Mouse (Mus musculus) adrenal gland, postnatal 4 days (tissue): ENCODE results near the gene Atp5j2. TPM values are rescaled to one million over a fixed set of nuclear protein-coding genes. Genes with fewer than 3 reads are reported as not detected.
A peak's percentile ranks its signal among the peaks of the same experiment; 100 is the strongest.
"Not testable (repeated sequence)": the region's sequence is repeated elsewhere in the genome, so short reads cannot be mapped to it uniquely, and the experiment has no call there.

ENCODE experiments used
- DNase-seq, 2 experiments: peaks; one replicate each; pipeline ENCODE4 v3.0.0; 2021 to 2022; ENCODE audit warnings: low spot score in 2 of 2, mixed read lengths in 2 of 2
- long read RNA-seq, 2 experiments: library from polyadenylated mRNA; stranded (forward); transcript quantifications; one replicate each; pipeline ENCODE4 v2.0.0; 2021
- total RNA-seq, 2 experiments: library from RNA; stranded (reverse); gene quantifications; 2 replicates each; pipeline ENCODE4 v1.2.3; 2021

Gene Atp5j2
- total RNA-seq, result 100 to 1,000 TPM; 367 to 390 TPM
- long read RNA-seq, experiment 1, transcript Atp5j2-202 (4 exons, 955 nt), result major isoform, 427 of 465 reads
- long read RNA-seq, experiment 1, partial matches to known transcripts, result 25 of 465 reads
- long read RNA-seq, experiment 1, other reads (novel, unspliced or antisense), result 12 of 465 reads
- long read RNA-seq, experiment 2, transcript Atp5j2-202 (4 exons, 955 nt), result major isoform, 262 of 322 reads
- long read RNA-seq, experiment 2, partial matches to known transcripts, result 56 of 322 reads
- long read RNA-seq, experiment 2, other reads (novel, unspliced or antisense), result 3 of 322 reads

DNA sequence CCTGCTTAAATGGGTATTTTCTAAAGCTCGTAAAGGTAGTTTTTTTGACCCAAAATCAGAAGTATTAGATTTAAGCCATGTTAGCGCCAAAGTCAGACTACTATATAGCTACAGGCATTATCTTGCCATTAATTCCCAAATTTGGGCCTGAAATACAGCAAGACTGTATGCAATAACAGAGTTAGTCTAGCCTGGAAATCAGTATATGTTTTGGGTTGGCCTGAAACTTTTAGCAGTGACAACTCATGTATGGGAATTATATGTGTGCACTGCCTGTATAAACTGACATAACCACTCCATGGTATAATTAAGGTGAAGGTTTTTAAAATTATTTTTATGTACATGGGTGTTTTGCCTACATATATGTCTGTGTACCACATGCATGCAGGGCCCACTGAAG lies at the start of gene Atp5j2:
Gene Atp5j2 (minus strand): TSS at position 101 of the 400 bp plus-strand sequence.
- no peak for DNase-seq

DNA sequence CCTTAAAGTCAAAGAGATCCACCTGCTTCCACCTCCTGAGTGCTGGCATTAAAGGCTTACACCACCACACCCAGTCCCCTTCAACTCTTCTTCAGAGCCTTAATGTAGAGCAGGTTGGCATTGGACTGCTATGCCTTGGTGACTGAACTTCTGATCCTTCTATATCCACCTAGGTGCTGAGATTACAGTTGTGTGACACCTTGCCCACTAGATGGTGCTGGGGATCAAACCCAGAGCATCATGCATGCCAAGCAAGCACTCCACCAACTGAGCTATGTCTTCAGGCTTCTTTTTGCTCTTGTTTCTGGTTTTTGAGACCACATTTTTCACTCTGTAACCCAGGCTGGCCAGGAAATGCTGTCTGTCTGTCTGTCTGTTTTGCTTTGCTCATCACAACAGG lies 42.8 kb upstream of the Atp5j2 start:
- DNase-seq, result no peak

- DNase-seq, result no peak
Measured at GRCm38 (mm10) chr5:145231893-145232411, 40.1 kb upstream of the Atp5j2 start.

DNA sequence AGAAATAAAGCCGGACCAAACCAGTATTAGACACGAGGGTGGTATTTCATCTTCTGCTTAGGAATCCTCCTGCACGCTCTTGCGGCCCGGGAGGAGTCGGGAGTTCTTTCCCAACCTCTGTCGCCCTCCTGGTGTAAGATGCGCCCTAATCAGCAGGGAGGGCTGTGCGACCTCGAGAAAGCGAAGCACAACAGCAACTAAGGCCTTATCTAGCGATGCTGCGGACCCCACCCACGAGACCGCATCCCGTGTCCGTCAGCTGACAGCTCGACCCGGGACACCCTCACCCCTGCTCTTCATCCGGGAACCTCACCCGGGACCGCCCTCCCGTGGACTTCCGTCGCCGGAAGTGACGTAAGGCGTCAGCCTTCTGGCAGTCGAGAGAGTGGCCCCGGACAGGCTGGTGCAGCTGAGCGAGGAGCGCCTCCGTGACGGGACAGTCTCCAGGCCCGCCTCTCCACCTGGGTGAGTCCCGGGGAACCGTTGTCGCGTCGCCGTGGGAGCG lies 39.6 kb upstream of the Atp5j2 start, which contains the start of gene Zfp655:
Gene Zfp655 (plus strand): TSS at position 349 of the 505 bp plus-strand sequence.
- DNase-seq, result peak; percentile 88 to 94

DNA sequence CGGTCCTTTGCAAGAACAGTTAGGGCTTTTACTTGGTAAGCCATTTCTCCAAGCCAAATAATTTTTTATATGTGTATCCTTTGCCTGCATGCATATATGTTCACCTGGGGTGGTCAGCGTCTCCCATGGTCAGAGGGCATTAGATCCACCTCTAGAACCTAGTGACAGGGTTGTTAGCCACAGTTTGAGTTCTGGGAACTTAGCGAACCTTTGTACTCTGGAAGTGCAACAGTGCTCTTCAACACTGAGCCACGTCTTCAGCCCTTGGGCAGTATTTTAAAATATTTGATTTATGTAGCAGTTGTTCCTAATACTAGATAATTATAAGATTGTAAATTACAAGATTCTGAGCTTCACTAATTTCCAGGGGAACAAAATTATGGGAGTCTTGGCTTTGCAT lies 38.8 kb upstream of the Atp5j2 start:
- no peak for DNase-seq

DNA sequence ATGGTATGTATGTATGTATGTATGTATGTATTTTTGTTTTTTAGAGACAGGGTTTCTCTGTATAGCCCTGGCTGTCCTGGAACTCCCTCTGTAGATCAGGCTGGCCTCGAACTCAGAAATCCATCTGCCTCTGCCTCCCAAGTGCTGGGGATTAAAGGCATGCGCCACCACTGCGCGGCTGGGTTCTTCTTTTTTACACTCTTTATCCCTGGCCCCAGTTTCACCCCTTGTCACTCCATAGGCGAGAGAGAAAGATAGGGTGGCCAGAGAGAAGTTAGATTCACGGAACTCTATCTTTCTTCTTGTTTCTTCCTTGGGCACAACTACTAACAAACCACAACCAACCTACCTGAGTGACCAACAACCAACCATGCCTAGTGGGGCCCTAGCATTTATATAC lies 37.4 kb upstream of the Atp5j2 start:
- not testable (repeated sequence) for DNase-seq

- DNase-seq, result no peak
Measured at GRCm38 (mm10) chr5:145226453-145226852, 34.6 kb upstream of the Atp5j2 start.

GRCm38 (mm10) chr5:145223395-145223794 lies 31.5 kb upstream of the Atp5j2 start:
- no peak for DNase-seq

GRCm38 (mm10) chr5:145222840-145223239 lies 31.0 kb upstream of the Atp5j2 start:
- DNase-seq, result no peak

DNA sequence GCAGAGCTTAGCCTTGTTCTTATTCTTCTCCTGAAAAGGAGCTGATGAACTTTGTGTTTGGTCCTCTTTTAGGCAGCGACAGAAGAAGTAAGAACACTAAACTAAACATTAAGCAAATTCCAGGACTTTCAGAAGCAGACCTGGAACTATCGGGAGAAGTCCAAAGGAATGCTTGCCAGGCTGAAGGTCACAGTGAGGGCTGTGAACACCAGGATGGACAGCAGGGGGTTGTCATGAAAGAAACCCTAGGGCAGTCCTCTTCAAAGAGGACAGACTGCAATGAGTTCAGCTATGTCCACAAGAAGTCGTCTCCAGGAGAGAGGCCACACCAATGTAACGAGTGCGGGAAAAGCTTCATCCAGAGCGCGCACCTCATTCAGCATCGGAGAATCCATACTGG lies 28.1 kb upstream of the Atp5j2 start:
- DNase-seq, result no peak

GRCm38 (mm10) chr5:145218671-145219070 lies 26.8 kb upstream of the Atp5j2 start:
- no peak for DNase-seq

- no peak for DNase-seq
Measured at GRCm38 (mm10) chr5:145218206-145218605, 26.3 kb upstream of the Atp5j2 start.

DNA sequence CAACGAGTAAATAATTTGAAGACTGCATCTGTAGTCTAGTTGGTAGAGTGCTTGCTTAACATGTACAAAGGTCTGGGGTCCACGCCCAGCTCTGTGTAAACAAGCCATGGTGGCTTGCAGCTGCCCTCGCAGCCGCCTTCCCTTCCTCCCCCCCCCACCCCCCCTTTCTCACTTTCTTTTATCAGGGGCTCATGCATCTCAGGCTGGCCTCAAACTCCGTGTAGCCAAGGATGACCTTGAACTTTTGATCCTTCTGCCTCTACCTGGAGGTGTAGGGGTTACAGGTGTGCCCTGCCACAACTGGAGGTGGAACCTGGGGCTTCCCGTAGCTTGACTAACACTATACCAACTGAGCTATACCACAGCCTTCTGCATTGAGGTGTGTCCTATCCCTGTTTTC lies 25.9 kb upstream of the Atp5j2 start:
- no peak for DNase-seq

GRCm38 (mm10) chr5:145214679-145215078 lies 22.8 kb upstream of the Atp5j2 start:
- no peak for DNase-seq

- no peak for DNase-seq
Measured at GRCm38 (mm10) chr5:145213505-145213904, 21.6 kb upstream of the Atp5j2 start.

- no peak for DNase-seq
Measured at GRCm38 (mm10) chr5:145212216-145212615, 20.4 kb upstream of the Atp5j2 start.

DNA sequence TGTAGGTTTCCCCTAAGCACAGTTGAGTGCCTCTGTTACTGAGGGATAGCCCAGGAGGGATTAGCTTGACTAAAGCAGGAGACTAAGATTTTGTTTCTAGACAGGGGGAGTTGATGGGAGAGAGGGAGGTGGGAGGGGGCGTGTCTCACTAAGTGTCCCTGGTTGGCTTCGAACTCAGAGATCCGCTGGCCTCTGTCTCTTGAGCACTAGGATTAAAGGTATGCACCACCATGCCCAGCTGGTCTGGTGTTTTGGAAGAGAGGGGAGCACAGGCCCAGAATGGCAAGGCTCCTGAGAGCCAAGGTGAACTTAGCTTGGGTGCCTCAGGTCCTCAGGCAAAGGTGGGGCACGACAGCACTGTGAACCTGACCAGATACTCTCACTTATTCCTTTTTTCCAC lies 19.5 kb upstream of the Atp5j2 start:
- no peak for DNase-seq

GRCm38 (mm10) chr5:145208391-145208790 lies 16.5 kb upstream of the Atp5j2 start:
- DNase-seq, result not testable (repeated sequence)

GRCm38 (mm10) chr5:145207954-145208353 lies 16.1 kb upstream of the Atp5j2 start:
- no peak for DNase-seq

DNA sequence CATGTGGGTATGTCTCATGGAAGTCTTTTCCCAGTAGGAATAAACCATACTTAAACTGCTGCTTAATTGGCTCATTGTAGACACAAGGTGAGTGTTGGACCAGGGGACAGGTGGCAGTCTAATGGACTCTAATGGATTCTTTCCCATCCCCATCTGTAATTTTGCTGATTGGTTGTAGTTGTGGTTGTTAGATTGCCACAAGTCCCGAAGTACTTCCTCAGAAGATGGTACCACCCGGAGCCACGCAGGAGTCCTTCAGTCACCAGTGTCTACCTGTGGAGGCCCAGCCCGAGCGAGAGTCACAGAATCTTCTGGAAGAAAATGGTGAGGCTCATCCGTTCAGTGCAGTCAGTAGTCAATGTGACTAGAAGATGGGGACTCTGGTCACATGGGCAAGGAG lies 15.5 kb upstream of the Atp5j2 start:
- no peak for DNase-seq

DNA sequence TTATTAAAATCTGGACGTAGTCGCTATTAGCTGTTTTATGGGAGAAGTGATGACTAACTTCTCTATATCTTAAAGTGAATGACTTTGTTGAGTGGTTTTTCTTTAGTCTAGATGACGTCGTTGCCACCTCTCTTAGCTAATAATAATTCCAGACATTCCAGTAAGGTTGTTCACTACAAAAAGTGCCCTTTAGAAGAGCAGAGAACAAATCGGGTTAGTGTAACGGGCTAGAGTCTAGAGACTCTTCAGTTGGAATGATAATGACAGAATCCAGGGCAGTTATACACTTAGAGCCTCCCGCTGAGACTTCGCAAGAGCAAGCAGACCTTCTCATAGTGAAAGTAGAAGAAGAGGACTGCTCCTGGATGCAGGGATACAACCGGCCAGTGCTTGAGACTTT lies 13.2 kb upstream of the Atp5j2 start:
- DNase-seq, result no peak

- DNase-seq, result peak; percentile 83 to 93
Measured at GRCm38 (mm10) chr5:145203936-145204691, 12.3 kb upstream of the Atp5j2 start, which contains the start of gene Zkscan5. Gene Zkscan5 (plus strand): TSS chr5:145204562.
